Mouse (Mus musculus) lung, postnatal 14 days (tissue): Measurements from ENCODE around the gene Cfap157.

Experiments
- DNase-seq: peaks from one replicate; pipeline ENCODE4 v3.0.0; 2021

Gene Cfap157

DNA sequence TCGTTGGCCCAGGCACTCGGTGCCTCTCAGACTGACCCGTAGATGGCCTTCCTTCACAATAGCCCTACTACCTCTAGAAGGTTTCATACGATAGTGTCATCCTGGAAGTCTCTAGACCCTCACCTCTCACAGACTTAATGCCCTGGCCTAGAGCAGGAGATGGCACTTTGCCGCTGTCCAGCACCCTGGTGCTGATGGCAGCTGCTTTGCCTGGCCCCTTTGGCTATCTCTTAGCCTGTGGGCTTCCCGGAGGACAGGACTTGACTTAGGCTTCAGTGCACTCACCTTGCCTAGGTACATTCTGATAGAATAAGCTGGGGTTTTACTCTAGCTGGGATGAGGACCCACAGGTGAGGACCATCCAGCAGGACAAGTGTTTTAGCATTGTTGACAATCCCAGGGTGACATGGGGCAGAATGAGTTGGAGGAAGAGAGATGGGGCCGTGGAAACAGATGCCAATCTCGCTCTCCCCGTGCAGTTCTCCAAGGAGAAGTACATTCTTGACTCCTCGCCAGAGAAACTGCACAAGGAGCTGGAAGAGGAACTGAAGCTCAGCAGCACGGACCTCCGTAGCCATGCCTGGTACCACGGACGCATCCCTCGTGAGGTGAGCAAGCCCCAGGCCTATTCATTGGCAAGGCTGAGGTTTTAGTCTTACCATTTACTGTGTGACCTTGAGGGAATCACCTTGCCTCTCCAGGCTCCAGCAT, 39.8 kb downstream of the Cfap157 start:
- DNase-seq: no peak

GRCm38 (mm10) chr2:32742173-32742531, 42.1 kb downstream of the Cfap157 start:
- DNase-seq: no peak

DNA sequence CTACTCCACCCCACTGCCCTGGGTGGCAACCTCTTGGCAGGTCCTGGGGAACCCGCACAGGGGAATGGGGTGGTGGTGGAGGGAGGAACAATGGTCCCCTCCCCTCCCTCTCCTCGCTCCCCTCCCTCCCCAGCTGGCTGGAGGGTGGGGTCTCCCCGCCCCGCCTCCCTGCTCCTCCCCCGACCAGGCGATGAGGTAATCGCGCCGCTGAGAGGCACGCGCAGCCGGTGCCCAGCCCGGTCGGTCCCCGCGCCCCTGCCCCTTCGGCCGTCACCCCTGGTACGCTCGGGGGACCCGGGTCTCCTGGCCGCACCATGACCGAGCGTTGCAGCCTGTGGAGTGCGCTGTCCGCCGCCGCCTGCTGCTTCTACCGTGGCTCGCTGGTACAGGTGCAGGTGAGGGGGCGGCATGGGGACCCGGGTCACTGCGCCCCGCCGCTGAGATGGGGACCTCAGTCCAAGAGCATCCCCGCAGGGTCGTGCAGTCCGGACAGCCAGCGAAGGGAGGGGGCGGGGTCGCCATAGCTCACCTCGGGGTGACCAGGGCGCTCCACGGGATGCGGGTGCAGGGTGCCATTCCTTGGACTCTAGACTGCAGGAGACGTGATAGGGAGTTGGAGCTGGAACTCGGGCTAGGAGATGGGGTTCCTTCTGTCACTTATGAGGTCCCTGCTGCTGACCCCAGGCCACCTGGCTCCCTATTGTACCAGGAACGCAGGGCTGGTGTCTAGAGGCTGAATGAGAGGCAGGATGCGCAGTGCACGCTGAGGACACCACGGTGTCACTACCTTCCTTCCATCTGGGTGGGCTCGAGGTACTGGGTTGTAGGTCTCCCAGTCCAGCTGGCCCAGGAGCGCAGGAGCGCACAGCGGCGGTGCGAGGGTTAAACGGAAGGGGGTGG, 42.7 kb downstream of the Cfap157 start:
- peak; percentile 67 for DNase-seq

GRCm38 (mm10) chr2:32740916-32741272, 43.3 kb downstream of the Cfap157 start, which contains the start of gene 6330409D20Rik:
TSS of gene 6330409D20Rik (minus strand) at chr2:32741016.
- no peak for DNase-seq

DNA sequence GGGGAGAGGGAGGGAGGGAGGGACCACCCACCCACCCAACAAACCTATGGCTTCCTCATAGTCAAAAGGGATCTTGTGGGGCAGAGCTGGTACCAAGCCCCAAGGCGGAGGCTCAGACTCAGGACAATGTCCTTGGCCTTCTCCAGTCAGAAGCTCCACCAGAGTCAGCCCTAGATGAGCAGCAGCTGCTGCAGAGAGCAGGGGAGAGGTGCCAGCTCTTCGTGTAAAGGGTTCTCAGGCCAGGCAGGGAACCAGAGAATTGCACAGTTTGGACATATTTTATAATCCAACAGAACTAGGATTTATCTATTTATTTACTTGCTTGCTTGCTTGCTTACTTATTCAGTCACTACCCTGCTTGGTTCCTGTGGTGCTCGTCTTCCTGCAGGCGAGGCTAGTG, 44.9 kb downstream of the Cfap157 start:
- no peak for DNase-seq

DNA sequence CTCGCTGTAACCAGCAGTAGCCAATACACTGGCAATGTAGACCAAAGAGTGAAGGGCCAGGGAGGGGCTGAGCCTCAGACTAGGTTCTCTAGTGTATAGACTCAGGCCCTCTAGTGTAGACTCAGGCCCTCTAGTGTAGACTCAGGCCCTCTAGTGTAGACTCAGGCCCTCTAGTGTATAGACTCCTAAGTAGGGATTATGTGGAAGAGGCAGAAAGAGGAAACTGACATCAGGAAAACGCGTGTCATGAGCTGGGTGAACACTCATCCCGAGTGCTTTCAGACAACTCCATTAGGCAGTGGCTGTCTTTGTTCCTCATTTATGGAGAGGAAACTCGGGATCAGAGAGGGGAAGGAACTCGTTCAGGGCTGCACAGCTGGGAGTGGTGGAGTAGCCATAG, 47.2 kb downstream of the Cfap157 start:
- no peak for DNase-seq

- no peak for DNase-seq
Observed at GRCm38 (mm10) chr2:32736306-32736829, 47.9 kb downstream of the Cfap157 start.

DNA sequence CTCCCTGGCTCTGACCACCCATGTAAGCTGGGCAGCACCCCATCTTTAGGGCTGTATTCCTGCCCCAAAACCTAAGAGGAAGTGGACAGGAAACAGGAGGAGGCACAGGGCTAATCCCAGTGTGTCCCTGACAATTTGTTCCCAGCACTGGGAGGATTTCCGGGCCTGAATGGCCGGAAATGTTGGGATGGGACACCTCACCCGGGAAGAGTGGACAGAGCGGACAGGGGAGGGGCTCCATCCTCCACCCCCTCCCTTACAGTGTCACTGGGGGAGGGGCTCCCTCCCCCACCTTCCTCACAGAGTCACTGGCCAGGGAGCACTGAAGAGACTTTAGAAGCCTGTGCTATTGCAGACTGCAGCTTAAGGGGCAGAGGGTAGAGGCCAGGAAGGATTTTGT, 49.3 kb downstream of the Cfap157 start:
- DNase-seq: peak; percentile 71

DNA sequence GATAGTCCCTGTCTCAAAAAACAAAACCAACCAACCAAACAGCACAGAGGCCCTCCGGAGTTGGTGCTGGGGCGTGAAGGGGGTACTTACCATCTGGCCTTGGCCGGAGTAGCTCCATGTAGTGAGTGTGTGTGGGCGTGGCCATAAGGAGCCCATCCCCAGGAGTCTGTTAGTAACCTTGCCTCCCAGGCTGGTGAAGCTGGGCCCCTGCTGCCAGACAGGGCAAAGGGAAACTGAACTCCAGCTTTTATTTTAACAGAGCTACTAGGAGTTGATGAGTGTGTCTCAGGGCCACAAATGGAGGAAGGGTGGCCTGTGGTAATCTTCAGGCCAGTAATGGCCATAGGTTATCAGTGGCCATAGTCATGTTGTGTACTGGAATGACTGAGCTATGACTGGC, 49.7 kb downstream of the Cfap157 start:
- no peak for DNase-seq

DNA sequence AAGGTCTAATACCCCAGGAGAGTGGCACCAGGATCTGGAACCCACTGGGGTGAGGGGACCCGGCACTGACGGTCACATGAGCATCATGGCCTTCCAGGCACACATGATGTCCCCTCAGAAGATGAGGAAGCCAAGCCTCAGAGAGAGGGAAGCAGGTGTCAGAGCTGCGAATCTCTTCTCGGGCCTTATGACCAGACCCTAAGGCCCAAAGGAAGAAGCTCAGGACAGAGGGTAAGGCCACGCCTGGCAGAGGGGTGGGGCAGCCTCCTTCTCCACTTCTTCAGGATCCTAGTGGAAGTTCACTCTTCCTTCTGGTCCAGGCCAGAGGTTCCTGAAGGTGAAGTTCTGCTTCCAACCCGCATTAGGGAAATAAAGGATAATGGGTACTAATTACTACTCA, 51.5 kb downstream of the Cfap157 start:
- DNase-seq: no peak

DNA sequence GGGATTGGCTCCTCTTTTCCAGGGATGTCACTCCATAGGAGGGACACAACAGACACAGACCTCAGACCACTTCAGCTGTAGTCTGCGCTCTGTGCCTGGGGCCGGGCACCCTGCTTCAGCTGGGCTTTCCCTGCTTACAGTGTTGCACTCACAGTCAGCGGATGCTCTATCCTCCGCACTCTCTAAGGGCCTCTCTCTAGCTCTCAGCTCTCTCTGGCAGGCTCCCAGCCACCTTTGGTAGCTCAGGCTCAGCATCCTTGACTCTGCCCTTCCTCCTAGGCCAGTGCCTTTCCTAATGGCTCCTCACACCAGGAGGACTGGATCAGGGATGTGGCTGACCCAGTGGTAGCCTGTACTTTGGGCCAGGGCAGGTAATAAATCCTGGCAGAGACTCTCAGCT, 52.3 kb downstream of the Cfap157 start:
- DNase-seq: no peak

- peak; percentile 49 for DNase-seq
Observed at GRCm38 (mm10) chr2:32730854-32731253, 53.4 kb downstream of the Cfap157 start.

DNA sequence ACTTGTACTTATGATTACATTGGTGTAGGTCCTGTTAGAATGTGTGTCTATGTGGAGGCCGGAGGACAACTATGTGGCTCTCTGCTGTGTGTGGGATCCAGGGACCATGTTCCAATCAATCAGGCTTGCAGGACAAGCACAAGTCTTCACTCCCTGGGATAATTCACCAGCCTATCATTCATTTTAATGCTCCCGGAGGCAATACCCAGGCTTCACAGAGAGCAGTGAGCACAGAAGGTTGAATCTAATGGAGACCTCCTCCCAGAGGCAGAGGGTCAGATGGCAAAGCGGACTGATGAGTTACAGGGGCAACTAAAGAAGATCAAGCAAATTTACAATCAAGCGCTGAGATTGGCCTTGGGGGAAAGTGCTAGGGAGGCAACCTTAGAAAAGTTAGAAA, 54.7 kb downstream of the Cfap157 start:
- DNase-seq: no peak

DNA sequence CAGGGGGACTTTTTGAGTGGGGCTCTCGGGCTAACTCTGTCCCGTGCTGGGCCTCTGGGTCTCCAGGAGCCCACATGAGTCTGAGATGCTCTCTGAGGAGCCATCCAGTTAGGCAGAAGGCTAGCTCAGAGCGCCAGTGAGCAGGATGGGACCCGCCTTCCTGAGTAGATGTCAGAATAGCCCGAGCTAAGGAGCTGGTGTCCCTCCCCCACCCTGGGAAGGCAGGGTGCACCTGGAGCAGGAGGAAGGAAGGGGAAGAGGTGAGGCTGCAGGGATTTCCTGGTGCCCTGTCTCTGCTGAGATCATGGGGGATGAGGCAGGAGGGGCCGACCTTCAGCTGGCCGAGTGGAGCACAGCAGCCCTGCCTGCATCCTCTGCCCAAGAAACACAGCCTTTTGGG, 55.8 kb downstream of the Cfap157 start:
- peak; percentile 48 for DNase-seq

DNA sequence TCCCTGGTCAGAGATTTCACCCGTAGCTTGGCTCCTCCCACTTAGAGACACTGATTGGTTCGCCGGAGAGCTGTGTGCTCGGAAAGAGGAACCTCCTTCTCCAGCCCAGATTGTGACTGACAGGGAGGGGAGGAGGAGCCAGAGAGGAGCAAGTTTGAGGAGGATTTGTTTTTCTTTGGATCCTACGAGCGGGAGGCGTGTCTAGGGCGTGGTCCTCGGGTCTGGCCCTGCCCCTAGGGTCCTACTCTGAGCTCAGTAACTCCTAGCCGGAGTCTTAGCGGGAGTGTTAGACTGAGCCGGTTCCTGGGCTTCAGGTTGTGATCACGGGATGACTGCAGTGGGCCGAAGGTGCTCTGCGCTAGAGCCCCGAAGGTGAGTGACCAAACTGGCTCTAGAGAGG, 56.8 kb downstream of the Cfap157 start:
- peak; percentile 95 for DNase-seq
